Mouse (Mus musculus): Measurements from ENCODE around the gene Ddx11.
A peak's percentile ranks its signal among the peaks of the same experiment; 100 is the strongest.
"Not testable (repeated sequence)": the region's sequence is repeated elsewhere in the genome, so short reads cannot be mapped to it uniquely, and the experiment has no call there.

Gene Ddx11

DNA sequence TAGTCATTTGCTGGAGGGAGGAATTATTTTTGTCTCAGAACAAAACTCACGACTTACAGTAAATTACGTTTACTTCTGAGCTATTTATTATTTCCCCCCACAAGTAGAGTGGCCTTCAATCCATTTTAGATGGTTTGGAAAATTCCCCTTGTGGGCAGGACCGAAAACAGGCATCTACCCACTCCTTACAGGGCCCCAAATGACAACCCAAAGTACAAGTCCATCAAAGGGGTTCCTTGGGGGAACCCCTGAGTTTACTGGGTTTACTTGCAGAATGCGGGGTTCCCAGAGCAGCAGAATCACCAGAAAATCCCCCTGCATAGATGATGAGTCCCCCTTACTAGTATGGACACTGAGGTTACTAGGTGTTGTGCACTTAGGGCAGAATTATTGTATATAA lies 11.2 kb upstream of the Ddx11 start:
- no peak for DNase-seq (ENCODE audit: low read depth)

GRCm38 (mm10) chr17:66118991-66119390 lies 4.3 kb upstream of the Ddx11 start:
- DNase-seq (ENCODE audit: low read depth): no peak

DNA sequence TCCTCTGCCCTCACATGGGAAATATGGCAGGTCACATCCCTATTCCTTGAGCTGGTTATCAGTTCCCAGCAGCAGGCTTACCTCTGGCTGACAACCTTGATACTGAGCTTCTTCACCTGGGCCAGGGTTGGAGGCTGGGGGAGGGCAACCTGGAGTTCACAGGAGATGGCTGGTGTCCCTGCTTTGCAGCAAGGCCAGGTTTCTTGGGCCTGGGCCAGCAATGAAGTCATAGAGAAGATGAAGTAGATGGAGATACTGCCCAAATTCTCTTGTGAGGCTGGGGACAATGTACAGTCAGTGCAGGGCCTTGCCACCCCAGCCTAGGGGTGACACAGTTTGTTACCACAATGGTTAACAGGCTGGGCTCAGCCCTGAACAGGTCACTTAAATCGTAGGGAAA lies 2.6 kb upstream of the Ddx11 start:
- DNase-seq (ENCODE audit: low read depth): no peak

DNA sequence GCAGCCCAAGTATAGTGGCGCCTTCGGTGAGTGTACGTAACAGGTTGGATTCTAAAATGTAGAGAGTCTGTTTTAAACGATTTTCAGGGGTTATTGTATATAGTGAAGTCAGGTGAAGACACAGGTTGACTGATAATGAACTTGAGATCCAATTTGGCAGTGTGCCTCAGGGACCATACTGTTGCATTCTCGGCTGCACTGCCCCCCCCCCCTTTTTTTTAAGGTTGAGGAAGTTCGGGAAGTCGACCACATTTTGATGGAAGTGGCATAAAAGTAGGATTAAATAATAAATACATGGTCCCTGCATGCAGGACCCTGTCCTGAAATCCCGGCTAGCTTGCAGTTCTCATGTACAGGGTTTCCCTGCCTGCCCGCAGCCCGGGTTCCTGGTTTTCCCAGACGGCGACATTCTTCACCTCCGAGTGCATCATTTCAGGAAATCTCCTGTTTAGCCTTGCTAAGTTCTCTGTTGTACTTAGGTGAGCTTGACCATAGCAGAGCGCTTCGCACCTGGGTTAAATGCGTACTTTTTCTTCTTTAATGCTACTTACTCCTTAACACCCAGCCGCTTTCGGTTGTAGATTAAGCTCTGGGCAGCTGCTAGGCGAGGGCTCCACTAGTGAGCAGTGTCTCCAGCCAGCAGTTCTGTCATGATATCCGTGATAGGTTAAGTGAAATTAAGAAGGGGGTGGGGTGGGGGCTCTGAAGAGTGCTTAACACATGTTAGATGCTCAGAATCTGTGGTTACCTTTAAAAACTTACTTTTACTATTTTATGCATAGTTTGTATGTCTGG lies 693 bp downstream of the Ddx11 start:
- DNase-seq (ENCODE audit: low read depth): peak; percentile 31

GRCm38 (mm10) chr17:66125211-66125610 lies 1.9 kb downstream of the Ddx11 start:
- peak; percentile 30 for DNase-seq (ENCODE audit: low read depth)

- no peak for DNase-seq (ENCODE audit: low read depth)
Observed at GRCm38 (mm10) chr17:66130371-66130770, 7.1 kb downstream of the Ddx11 start.

- peak; percentile 53 for DNase-seq (ENCODE audit: low read depth)
Observed at GRCm38 (mm10) chr17:66131212-66131611, 7.9 kb downstream of the Ddx11 start.

DNA sequence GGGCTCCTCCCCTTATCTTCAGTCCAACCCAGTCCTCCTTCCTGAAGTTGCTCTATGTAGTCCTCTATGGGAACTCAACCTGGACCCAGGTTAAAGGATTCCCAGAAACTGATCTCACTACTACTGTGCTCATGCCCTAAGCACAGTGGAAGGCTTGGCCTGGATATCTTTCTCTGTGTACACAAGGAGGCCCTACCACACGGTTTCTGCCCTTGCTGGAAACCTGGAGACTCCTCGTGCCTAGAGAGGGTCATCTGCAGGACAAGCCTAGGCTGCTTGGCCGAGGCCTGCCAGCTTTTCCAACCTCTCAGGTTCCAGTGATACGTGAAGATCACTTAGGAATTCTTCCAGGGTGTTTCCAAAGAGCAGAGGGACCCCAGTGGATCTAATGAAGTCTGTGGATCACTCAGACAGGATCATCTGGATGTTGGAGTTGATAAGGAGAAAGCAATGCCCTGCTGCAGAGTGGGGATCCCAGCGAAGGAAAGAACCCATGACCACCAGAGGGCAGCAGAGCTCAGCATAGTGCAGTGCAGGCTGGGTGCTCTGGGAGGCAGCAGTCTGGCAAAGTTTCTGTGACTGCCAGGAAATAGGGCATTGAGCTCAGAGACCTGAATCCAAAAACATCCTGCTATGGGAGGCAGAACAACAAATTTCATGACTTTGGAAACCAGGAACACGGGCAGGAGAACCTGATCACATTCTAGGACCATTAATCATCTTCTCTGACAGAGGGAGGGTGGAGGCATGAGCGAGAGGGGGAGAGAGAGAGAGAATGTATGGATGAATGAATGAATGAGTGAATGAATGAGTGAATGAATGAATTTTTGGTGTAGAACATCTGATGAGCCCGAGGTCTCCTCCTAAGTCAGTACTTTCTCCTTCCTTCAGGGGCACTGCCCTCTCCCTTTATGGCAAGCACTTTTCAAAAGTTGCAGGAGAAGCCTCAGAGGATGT lies 29.7 kb downstream of the Ddx11 start:
- DNase-seq (ENCODE audit: low read depth): peak; percentile 7

DNA sequence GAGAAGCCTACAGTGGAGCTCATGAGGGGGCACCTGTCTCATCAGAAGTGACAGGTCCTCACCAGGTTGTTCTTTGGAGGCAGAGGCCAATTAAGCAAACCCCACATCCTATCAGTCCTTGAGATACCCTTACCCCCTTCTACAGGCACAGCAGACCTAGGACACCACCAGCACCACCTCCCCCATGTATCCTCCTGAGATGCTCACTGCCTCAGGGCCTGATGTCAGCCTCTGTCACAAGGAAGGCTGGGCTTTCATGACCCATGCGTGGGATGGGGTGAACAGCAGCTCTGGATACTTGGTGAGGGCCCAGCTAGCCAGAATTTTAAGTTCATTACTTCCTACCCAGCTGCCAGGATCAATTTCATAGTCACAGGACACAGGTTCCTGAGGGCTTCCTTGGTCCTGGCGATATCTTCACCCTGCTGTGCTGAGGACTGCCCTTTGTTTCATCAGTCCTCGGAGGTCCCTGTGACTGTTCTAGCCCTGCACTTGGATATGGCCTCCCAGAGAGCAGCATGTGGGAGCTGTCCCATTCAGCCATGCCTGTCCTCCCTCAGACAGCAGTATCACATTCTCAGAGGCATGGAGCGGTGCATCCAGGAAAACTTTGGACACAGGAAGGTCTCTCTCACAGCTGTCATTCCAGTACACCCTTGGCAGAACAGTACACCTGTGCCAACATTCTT lies 30.6 kb downstream of the Ddx11 start:
- DNase-seq (ENCODE audit: low read depth): not testable (repeated sequence)

GRCm38 (mm10) chr17:66154876-66155275 lies 31.6 kb downstream of the Ddx11 start:
- DNase-seq (ENCODE audit: low read depth): peak; percentile 1

GRCm38 (mm10) chr17:66158271-66158670 lies 35.0 kb downstream of the Ddx11 start:
- DNase-seq (ENCODE audit: low read depth): no peak

- not testable (repeated sequence) for DNase-seq (ENCODE audit: low read depth)
Observed at GRCm38 (mm10) chr17:66167141-66167540, 43.8 kb downstream of the Ddx11 start.

DNA sequence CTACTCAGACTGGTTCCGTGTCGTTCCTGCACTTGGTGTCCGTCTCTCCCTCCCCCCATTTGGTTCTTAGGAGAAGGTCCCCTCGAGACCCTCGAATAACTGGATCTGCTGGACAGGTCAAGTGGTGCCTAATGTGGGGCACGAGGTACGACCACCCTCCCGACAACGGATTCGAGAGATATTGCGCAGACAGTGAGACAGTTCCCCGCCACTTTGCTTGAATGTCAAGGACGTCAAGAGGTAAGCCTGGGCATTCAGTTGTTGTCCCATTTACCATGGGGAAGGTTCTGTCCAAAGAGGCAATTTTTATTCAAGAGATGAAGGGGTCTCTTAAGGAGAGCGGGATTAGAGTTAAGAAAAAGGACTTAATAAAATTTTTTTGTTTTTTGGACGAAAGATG lies 47.7 kb downstream of the Ddx11 start:
- DNase-seq (ENCODE audit: low read depth): not testable (repeated sequence)

DNA sequence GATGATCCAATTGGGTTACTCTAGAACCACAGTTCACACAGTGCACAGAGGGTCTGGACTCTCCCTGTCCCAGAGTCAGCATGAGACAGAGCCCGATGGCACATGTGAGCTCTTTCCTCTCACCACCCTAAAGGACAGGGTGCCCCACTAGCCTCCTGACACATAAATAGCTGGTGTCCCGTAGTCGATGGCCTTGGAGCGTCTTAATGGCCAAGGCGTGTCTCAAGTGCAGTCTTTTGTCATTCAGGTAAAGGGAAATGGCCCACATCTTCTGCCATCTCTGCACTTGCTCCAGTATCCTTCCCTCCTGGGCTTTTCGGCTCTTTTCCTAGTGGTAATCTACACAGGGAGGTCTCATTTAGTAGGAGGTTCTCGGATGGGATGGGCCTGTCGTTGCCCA lies 67.3 kb downstream of the Ddx11 start:
- DNase-seq (ENCODE audit: low read depth): no peak

DNA sequence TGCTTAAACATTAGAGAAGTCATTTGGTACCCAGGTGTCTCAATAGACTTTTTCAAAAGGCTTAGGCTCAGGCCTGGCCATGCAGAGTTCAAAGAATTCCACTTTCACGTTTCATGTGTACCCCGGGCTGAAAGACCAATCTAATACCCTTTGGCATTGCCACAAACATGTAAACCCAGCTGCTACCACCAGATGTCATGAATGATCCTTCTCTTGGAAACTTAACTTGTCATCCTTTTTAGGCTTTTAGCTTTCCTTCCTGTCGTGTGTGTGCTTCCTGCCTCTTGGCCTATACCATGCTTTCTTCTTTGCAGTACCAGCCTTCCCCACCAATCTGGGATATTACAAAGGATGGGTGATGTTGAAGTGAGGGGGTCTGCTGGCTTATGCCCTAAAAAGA lies 73.7 kb downstream of the Ddx11 start:
- DNase-seq (ENCODE audit: low read depth): no peak
